Mouse (Mus musculus): ENCODE results near the gene Gcnt2.

Gene Gcnt2

DNA sequence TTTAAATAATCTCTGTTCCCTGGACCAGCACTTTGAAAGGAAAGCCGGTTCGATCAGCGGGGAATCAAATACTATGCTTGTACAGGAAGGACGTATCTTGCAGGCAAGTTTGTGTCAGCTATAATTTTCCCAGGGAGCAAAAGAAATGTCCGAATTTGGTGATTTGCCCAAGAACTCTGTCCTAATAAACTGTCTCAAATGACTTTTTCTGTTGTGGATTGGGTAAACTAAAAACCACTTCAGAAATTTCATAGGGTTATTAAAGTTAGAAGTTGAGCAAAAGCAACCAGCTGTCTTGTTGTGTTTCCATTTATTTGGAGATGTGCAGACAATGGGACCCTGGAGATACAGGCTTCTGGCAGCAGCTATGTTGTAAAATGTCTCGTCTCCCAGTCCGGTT is 47.7 kb downstream of the Gcnt2 start:
- DNase-seq, result no peak

DNA sequence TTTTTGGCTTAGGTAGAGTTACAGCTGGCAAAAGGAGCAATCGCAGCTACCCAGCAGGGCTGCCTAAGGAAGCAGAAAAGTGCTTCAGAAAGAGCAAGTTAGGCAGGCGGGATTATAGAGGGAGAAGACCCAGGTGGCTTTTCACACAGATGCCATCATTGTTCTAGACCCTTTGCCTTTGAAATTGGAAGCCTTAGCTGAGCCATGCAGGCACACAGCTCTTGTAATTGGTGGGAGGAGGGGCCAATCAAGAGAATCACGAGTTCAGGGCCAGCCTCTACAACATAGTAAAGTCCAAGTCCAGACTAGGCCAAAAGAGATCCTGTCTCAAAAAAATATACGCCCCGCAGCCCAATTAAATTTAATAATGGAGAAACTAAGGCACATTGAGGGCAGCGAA is 48.5 kb downstream of the Gcnt2 start:
- DNase-seq, result no peak

DNA sequence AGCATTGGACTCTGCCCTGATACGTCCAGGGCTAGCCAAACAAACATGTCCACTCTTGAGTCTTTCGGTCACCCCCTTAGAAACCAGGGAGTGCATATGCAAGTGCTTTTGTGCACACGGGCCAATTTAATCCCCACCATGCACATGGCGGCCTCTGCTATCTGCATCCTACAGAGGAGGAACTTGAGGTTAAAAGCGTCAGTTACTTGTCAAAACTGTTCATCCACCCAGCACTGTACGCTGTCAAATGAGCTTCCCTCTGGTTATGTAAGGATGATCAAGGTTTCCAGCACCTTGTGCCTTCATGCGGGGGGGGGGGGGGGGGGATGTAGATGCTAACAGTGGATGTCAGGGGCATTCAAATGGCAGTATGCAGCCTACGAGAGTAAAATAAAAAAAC is 49.5 kb downstream of the Gcnt2 start:
- DNase-seq, result no peak

DNA sequence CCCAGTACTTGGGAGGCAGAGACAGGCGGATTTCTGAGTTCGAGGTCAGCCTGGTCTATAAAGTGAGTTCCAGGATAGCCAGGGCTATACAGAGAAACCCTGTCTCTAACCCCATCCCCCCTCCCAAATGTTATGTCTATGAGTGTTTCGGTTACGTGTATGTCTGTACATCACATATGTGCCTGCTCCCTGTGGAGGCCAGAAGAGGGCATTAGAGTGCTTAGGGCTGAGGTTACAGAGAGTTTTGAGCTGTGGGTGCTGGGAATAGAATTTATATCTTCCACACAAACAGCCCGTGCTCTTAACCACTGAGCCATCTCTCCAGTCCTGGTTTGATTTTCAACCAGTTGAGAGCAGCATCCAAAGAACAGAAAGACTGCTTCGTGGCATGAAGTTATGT is 50.5 kb downstream of the Gcnt2 start:
- no peak for DNase-seq

DNA sequence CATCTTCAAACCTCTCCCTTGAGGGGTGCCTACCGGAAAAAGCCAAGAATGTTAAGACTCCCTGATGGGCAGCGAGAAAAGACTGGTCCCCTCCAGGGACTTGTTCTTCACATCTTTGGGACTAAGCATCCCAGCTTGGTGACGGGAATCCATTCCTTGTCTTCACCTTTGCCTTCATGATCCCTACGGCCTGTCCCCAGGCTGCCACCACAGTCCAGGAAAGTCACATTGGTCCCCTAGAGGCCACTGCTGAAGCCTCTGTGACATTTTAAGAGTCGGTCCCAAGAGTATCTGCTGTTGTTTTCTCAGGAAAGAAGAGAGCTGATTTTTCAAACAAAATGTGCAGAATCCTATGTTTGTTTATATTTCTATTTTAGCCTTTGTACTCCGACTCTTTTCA is 52.4 kb downstream of the Gcnt2 start:
- no peak for DNase-seq

DNA sequence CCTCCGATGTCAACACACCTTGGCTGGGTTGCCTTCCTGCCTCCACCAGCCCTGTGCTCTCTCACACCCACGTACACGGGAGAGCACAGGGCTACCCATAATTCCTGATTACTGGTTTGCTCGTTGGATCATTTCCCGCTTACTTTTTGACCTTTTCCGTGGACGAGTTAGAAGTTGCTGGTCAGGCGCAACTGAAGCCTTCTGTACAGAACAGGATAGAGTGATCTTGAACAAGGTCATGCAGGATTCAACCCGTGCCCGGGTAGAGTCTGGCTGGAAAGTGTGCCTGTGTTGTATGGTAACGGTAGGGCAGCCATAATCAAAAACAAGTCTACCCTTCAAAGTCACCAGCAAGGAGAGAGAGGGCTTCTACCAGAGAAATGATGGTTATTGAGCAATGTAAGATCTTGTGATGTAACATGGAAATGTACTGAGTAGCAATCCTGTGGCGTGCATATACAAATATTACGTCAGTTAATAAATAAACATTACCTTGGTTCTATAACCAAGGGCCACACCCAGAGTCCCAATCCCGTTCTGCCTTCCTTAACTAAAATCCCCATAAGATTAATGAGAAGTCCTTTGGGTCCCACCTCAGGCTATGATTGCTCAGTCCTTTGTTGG is 54.0 kb downstream of the Gcnt2 start:
- no peak for DNase-seq

DNA sequence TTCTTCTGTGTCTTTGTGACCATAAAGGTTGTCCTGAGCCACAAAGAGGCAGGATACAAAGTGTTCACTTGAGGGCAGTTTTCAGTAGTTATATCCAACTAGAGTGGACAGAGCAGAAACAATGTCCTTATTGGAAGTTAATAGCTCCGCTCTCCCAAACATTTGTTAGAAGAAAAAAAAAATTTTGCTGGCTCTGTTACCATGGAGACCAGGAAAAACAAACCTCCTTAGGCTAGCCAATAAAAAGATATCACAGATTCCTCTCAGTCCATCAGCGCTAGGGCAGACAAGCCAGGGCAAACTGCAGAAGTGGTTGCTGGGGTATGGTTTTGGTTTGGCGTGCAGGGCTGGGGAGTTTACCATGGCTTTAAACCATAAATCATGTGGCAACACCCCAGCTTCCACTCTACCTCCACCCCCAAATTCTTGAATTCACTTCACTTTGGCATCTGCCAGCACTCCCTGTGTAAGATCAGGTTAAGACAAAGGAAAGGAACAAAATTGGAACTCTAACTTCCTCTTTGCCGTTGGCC is 54.6 kb downstream of the Gcnt2 start:
- DNase-seq, result peak in 1 of 2 experiments; percentile 33

DNA sequence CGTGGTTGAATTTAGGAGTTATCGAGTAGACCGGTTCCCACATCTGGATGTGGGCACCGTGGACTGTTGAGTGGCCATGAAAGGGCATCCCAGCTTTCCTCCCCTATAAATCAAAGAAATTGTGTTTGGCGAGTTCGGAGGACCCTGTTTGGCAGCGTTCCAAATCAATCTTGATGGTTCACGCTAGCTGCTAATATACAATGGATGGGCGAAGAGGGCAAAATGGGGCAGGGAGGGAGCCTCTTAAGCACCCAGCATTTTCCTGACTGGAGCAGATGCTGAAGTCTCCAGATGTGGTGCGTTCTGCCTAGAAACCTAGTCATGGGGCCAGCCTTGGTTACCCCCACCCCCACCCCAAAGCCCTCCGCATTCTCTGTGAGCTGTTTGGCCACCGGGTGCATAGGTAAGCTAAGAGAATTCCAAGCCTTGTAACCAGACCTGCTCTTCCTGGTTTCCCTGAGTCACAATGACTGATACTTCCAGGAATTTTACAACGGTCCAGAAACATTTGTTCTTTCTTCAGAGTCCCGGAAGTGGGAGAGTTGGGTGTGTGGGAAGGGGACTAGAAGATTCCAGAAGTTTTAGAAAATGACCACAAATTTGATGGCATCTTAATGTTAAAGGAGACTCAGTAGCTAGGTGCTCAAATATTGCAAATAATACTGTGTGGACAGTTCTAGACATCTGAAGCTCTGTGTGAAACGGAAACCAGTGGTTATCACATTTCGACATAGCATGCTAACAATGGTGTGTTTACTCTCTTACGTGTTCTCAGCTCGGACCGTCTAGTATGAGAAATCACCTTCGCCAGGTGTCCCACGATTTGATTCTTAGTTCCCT is 57.0 kb downstream of the Gcnt2 start:
- no peak for DNase-seq

DNA sequence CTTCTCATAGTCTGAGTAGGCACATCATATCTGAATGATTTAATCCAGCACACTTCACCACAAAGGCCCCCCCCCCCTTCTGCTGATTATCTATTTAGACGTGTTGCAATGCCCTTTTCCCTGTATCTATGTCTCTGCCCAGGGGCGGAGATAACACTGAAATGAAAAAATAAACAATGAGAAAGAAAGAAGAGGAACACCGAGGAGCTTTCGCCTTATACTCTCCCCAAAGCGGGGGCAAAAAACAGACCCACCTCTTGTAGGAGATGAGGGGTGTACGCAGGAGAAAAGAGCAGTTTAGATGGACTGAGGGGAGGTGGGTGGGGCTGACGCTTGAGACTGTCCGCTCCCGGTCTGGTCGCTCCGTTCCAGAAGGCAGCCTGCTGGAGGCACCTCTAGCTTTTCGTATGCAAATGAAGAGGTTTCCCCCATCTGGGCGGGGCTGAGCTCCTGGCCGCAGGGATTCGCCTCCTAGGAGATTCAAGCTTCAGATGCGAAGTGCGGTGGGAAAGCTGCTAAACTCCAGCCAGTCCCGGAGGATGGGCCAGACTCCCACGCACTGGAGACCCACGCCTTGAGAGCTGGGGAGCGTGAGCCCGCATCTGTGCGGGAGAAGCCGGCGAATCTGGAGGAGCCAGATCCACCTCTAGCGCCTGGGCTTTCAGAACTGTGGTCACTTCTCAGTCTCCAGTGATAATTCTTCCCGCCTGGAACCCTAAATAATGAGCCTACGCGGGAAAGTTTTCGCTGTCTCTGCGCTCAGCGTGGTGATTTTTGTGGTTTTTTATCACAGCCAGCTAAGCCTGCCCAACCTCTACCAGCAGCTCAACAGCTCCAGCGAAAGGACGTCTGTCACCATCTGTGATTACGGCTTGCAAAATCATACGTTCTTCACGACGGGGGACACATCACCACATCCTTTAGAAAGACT is 57.9 kb downstream of the Gcnt2 start:
- DNase-seq, result peak; percentile 71 to 72

DNA sequence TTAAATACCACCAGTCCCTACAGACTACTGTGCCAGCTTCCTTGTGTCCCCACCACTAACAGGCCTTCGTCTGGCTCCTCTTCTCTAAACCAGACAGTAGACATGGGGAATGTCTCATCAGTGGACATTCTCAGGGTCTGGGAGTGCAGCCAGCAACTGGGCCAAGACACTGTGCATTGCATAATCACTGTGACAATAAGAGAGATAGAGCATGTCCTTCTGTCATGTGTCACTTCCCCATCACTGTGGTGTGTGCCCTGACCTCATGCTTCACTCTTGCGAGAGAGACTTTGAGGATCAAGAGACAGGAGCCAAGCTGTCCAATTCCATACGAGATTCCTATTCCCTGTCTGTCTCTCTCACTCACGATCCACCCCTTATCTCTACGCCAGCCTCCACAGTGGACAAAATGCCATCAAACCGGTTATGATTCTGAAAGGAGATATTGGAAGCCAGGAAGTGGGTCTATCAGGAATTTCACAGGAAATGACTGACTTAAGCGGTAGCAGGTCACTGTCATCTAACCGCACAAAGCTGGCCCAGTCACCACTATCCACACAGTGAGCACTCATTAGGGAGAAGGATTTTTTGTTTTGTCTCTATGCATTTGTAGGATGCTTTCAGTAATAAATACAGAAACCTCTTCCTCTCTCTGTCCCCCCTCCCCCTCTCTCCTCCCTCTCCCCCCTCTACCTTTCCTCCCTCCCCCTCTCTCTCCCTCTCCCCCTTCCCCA is 61.9 kb downstream of the Gcnt2 start:
- DNase-seq, result peak; percentile 73 to 89

DNA sequence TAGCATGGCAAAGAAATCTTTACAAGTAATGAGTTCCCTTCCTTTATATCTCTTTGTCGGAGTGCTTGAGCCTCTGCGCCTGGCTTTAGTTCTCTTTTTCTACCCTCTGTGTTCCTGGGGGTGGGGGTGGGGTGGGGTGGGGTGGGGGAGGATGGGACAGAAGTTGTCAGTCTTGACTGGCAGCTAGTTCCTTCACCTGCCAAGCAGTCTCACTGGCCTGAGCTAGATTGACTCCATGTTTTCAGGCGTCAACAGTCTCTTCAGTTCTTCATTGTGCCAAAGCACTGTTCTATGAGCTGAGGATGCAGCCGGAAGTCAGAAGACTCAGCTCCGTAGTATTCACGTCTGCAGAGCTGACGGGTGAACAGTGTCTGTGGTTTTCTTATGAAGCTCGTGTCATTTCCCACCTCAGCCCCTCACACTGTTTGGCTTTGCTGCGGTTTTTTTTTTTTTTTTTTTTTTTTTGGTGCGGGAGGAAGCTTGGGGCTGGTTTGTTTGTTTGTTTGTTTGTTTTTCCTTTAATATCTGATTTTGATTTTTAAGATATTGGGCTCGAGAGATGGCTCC is 62.8 kb downstream of the Gcnt2 start:
- DNase-seq, result no peak

DNA sequence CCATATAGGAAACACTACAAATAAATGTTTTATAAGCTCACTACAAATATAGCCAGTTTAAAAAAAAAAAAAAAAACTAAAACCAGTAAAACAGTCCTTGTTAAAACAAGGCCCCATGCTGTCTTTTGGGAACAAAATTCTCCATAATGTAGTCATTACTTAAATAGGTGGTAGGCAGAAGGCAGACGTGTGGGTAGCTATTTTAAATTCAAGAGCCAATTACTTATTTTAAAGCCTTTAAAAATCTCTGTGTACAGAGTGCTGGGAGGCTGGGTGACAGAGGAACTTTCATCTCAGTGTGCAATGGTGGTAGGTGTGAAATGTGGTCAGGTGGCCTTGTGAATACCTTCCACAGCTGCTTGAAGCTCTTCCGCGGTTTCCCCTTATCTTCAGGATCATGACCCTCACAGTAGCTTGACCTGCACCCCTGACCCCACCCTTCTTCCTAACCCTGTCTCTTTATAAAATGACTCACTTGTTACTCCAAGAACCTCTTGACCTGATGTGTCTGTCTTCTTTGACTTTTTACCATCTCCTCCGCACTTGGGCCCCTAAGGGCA is 64.3 kb downstream of the Gcnt2 start:
- no peak for DNase-seq

DNA sequence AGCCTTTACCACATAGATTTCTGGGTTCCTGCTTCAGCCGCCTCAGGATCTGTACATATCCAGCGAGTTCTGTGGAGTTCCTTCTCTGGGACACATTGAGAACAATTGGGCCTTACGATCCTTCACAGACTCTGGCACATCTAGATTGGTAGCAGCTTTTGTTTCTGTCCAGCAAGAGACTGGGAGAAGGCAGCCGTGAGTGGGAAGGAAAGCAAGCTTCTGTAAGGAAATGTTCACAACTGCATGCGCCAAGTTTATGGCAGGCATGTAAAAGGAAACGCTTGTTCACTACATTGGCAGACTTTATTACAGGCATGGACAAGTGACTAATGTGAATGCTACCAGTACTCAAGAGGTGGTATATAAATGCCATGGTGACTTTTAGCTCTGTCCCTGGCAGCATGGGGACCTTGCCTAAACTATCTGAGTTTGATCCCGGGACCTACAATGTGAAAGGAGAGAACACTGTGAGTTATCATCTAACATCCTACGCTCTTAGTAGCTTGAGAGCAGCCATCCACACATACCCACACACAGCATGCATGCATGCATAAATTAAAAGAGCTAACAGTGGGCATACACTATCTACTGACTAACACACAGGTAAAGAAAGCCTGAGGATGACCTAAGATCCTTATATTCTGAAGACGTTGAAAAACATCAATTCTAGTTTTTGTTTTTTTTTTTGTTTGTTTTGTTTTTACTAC is 68.8 kb downstream of the Gcnt2 start:
- DNase-seq, result no peak

DNA sequence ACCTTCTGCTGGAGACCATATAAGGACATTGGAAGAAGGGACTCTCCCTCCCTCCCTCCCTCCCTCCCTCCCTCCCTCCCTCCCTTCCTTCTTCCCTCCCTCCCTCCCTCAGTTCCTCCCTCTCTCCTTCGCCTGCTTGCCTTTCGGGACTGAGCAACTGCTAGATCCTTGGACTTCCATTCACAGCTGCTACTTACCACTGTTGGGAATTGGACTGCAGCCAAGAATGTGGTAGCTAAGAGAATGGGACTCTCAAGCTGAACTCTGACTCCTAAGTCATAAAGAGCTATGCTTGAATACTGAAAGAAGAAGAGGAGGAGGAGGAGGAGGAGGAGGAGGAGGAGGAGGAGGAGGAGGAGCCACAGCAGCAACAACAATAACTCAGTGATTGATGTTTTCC is 72.3 kb downstream of the Gcnt2 start:
- DNase-seq, result peak in 1 of 2 experiments; percentile 44

DNA sequence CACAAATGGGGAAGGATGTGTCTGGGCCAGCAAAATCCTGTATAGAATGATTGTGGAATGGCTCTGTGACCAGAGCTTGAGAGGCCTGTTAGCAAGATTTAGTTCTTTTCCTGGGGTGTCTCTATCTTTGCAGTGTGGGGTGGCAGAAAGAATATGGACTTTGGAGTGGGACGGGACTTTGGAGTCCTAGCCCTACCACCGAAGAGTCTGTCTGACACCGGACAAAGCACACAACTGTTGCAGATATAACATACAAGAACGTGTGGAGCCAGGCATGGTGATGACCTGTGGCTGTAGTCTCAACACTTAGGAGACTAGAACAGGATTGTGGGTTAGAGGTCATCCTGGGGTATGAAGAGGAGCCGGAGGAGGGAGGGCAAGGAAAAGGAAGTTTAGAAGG is 73.0 kb downstream of the Gcnt2 start:
- no peak for DNase-seq

DNA sequence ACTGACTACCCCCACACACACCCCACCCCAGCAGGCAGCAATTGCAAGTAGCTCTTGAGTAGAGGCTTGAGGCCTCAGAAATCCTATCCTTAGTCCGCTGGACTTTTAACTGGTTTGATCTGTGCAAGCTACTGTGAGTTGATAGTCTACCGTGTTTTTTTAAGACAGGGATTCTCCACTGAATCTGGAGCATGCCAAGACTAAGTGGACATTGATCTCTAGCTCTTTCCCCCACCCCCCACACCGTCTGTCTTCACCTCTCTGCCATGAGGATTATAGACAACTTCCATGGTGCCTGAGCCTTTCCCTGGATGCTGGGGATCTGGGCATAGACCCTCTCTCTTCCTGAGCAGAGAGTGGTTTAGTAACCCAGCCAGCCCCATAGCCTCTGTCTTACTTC is 74.8 kb downstream of the Gcnt2 start:
- DNase-seq, result no peak

DNA sequence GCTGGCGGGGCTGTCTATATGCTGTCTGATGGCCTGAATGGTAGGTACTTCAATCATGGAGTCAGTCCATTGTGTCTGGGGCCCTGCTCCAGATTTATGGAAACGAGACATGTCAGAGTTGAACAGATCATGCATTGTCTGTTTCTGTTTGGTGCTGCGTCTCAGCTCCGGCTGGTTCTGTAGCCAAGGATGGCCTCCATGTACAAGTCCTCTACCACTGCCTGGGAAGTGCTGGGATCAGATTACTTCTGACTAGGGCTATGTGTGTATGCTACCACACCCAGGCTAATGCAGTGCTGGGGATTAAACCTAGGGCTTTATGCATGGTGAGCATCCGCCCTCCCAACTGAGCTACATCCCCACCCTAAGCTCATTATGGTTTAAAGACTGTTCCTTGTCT is 78.0 kb downstream of the Gcnt2 start:
- DNase-seq, result no peak

DNA sequence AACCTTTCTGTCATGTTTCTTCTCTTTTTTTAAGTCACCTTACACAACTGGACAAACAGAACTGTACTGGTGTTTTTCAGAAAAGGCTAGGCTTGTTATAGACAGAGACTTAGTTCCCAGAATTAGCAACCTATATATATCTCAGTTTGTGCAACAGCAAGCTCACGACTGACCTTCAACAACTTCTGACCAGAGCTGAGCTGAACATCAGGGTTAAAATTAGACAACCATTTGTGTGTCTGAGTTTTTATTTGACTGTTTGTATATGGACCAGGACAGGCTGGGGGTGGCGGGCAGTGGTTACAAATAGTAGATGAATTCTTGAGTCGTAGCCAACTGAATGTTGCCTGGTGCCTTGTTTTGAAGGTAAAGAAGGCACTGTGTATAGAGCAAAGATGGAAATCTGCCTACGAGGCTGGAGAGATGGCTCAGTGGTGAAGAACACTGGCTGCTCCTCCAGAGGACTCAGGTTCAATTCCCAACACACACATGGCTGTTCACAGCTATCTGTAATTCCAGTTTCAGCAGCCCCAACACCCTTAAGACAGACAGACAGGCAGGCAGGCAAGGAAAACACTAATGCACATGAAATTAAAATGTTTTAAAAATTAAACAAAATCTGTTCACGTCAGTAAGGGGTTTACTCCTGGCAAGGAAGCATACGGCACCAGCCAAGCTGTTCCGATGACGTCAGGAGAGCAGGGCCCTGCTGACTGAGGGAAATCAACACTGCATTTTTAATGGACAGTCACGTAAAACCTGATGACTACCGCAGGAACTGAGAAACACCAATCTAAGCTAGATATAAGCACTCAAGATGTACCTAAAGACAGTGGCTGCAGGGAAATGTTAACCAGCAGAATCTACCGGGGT is 79.2 kb downstream of the Gcnt2 start:
- peak; percentile 51 to 63 for DNase-seq

DNA sequence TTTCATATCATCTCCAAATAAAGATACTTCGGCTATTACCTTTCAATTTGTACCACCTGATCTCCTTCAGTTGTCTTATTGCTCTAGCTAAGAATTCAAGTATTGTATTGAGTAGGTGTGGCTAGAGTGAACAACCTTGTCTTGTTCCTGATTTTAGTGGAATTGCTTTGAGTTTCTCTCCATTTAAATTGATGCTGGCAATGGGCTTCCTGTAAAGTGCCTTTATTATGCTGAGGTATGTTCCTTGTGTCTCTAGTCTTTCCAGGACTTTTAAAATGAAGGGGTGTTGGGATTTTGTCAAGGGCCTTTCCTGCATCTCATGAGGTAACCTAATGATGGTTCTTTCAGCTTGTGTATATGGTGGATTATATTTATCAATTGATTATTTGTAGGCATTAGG is 83.5 kb downstream of the Gcnt2 start:
- DNase-seq, result no peak

DNA sequence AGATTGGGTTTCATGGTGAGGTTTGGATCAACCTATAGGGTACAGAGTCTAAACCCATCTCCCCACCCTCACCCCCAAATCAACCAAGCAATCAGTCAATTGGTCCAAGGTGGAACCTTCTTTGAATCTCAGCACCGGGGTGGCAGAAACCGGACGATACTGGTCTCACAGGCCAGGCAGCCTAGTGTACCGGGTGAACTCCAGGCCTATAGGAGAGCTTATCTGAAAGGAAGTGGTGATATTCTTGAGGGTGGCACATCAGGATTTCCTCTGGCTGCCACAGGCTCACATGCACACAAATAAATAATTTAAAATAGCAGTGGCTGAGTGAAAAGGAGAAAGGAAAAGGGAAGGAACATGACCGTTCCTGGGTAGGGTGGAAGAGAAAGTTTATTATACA is 84.4 kb downstream of the Gcnt2 start:
- peak in 1 of 2 experiments; percentile 12 for DNase-seq

Measured in lung, postnatal 4 days (tissue).